Mouse (Mus musculus) spleen, adult 2 months (tissue): Measurements from ENCODE around the gene Edil3.

Experiments used
- CTCF ChIP-seq: fragments of 200-500 bp; IDR thresholded peaks from 2 replicates; pipeline ENCODE4 v1.5.1; 2011; ENCODE audit warnings: mild to moderate bottlenecking, inconsistent platforms; ENCODE audit not compliant: insufficient read depth, insufficient read length, insufficient replicate concordance; ENCODE audit errors: extremely low read depth
- POLR2A ChIP-seq: fragments of 200-500 bp; IDR thresholded peaks from 2 replicates; pipeline ENCODE4 v1.6.1; 2011; ENCODE audit warnings: low read depth, low read length, inconsistent platforms

- no peak for TF ChIP-seq CTCF
- no peak for TF ChIP-seq POLR2A
These were observed 78.8 kb downstream of the Edil3 start for GRCm38 (mm10) chr13:88900046-88900445.
